Mouse (Mus musculus): ENCODE results near the gene Pmel.
A peak's percentile ranks its signal among the peaks of the same experiment; 100 is the strongest.
"Not testable (repeated sequence)": the region's sequence is repeated elsewhere in the genome, so short reads cannot be mapped to it uniquely, and the experiment has no call there.

Gene Pmel

GRCm38 (mm10) chr10:128702328-128703007 is 1.5 kb upstream of the Pmel start:
- DNase-seq, result no peak

GRCm38 (mm10) chr10:128704491-128705316 is 709 bp downstream of the Pmel start, which contains the start of gene Cdk2:
Gene Cdk2, minus strand, starts transcription at chr10:128705031.
- peak; percentile 82 for DNase-seq

GRCm38 (mm10) chr10:128705317-128705693 is 1.3 kb downstream of the Pmel start:
- peak; percentile 35 for DNase-seq

- not testable (repeated sequence) for DNase-seq
Observed at GRCm38 (mm10) chr10:128711318-128711717, 7.3 kb downstream of the Pmel start.

GRCm38 (mm10) chr10:128715559-128716537 is 11.9 kb downstream of the Pmel start:
- DNase-seq, result no peak

GRCm38 (mm10) chr10:128725466-128725865 is 21.5 kb downstream of the Pmel start:
- not testable (repeated sequence) for DNase-seq

- no peak for DNase-seq
Observed at GRCm38 (mm10) chr10:128728059-128728458, 24.1 kb downstream of the Pmel start.

GRCm38 (mm10) chr10:128731002-128731433 is 27.0 kb downstream of the Pmel start:
- DNase-seq, result peak; percentile 53

- no peak for DNase-seq
Observed at GRCm38 (mm10) chr10:128731992-128732391, 28.0 kb downstream of the Pmel start.

- no peak for DNase-seq
Observed at GRCm38 (mm10) chr10:128737435-128737834, 33.4 kb downstream of the Pmel start.

- DNase-seq, result no peak
Observed at GRCm38 (mm10) chr10:128740296-128740695, 36.3 kb downstream of the Pmel start.

GRCm38 (mm10) chr10:128742616-128743015 is 38.6 kb downstream of the Pmel start:
- DNase-seq, result no peak

- no peak for DNase-seq
Observed at GRCm38 (mm10) chr10:128743235-128743634, 39.2 kb downstream of the Pmel start.

- DNase-seq, result peak; percentile 34
Observed at GRCm38 (mm10) chr10:128743791-128744191, 39.8 kb downstream of the Pmel start.

- no peak for DNase-seq
Observed at GRCm38 (mm10) chr10:128744211-128744610, 40.2 kb downstream of the Pmel start.

- DNase-seq, result no peak
Observed at GRCm38 (mm10) chr10:128744680-128745601, 40.9 kb downstream of the Pmel start, which contains the start of gene Dgka. Gene Dgka, minus strand, starts transcription at chr10:128744855.

GRCm38 (mm10) chr10:128745946-128746613 is 42.1 kb downstream of the Pmel start:
- DNase-seq, result peak; percentile 14

- no peak for DNase-seq
Observed at GRCm38 (mm10) chr10:128746972-128747645, 43.1 kb downstream of the Pmel start.

GRCm38 (mm10) chr10:128747646-128748251 is 43.8 kb downstream of the Pmel start, which contains the start of gene Pym1:
Gene Pym1, plus strand, starts transcription at chr10:128747889.
- DNase-seq, result peak; percentile 69

All from cerebellum, adult 11-12 months (tissue).